Mouse (Mus musculus): ENCODE data around the gene Hspb6. TPM values are rescaled to one million over a fixed set of nuclear protein-coding genes. Genes with fewer than 3 reads are reported as not detected.

Gene Hspb6
- polyA plus RNA-seq, 1 experiment from 2014 or later: 141 TPM

DNA sequence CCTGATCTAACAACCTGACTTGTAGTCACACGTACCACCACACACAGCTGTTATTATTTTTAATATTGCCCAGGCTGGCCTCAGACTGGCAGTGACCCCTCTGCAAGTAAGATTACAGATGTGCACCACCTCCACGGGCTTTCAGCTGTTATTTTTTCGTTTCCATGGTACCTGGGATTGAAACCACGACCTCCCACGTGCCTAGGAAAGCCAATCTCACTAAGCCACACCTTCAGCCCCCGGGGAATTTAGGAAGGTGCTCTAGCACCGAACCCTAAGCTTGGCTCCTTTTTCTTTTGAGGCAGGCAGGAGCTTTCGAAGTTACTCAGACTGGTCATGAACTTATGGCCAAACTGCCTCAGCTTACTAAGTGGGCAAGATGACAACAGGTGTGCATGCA is 52.4 kb downstream of the Hspb6 start:
- 54% methylated on average over 8 of the region's 8 CpGs for WGBS
- H3K4me1 ChIP-seq (ENCODE audit: control insufficient read depth in 2 of 2, insufficient read depth in 2 of 2, low read length in 2 of 2): peaks cover 9 to 11% of the 10 kb centered on the region in 2 experiments
- no peaks in the 10 kb centered on the region for H3K9me3 ChIP-seq (ENCODE audit: control insufficient read depth, low read length)
- ATAC-seq (ENCODE audit: insufficient number of reproducible peaks, insufficient read depth, low FRiP score, low read depth): no peak
- no peak overlapping the region for H3K9ac ChIP-seq (ENCODE audit: low read length)
- no peaks in the 10 kb centered on the region for H3K36me3 ChIP-seq (ENCODE audit: control insufficient read depth, insufficient read depth, low read length)
- H3K4me3 ChIP-seq (ENCODE audit: control insufficient read depth in 1 of 2, insufficient read depth in 1 of 2, low read depth in 1 of 2, low read length in 2 of 2): no peak overlapping the region
- H3K4me2 ChIP-seq (ENCODE audit: low read length): no peak overlapping the region
- no peaks in the 10 kb centered on the region for H3K27me3 ChIP-seq (ENCODE audit: control insufficient read depth, insufficient read depth, low read length)
- H3K27ac ChIP-seq (replicated peaks in 1 of 2; ENCODE audit: control insufficient read depth in 1 of 2, insufficient read depth in 1 of 2, low read depth in 2 of 2, low read length in 2 of 2): no peak overlapping the region

DNA sequence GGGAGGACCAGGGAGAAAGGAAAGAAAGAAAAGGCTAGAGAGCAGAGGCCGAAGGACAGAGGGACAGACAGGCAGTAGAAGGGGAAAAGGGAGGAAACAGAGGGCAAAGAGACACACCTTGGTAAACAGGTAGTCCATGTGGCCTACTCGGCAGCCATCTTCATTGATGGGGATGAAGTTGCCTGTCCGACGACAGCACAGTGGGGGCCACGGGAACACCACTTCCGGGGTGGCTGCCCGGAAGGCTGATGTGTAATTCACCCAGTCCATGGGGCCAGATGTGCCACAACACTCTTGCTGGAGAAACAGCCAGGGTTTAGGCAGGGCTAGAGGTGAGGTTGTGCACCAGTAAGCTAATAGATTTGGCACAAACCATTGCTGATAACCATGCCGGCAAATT is 53.0 kb downstream of the Hspb6 start:
- no peak overlapping the region for H3K27ac ChIP-seq (replicated peaks in 1 of 2; ENCODE audit: control insufficient read depth in 1 of 2, insufficient read depth in 1 of 2, low read depth in 2 of 2, low read length in 2 of 2)
- 76% methylated on average over 8 of the region's 8 CpGs for WGBS
- no peaks in the 10 kb centered on the region for H3K27me3 ChIP-seq (ENCODE audit: control insufficient read depth, insufficient read depth, low read length)
- H3K4me3 ChIP-seq (ENCODE audit: control insufficient read depth in 1 of 2, insufficient read depth in 1 of 2, low read depth in 1 of 2, low read length in 2 of 2): no peak overlapping the region
- H3K4me2 ChIP-seq (ENCODE audit: low read length): no peak overlapping the region
- no peaks in the 10 kb centered on the region for H3K36me3 ChIP-seq (ENCODE audit: control insufficient read depth, insufficient read depth, low read length)
- no peaks in the 10 kb centered on the region for H3K9me3 ChIP-seq (ENCODE audit: control insufficient read depth, low read length)
- peaks cover 10 to 13% of the 10 kb centered on the region in 2 experiments for H3K4me1 ChIP-seq (ENCODE audit: control insufficient read depth in 2 of 2, insufficient read depth in 2 of 2, low read length in 2 of 2)
- no peak overlapping the region for H3K9ac ChIP-seq (ENCODE audit: low read length)
- no peak for ATAC-seq (ENCODE audit: insufficient number of reproducible peaks, insufficient read depth, low FRiP score, low read depth)

Small RNAs within 50 kb of the gene (microRNA-seq; reads per million reads assigned to microRNA genes)
- gene Gm38670 (2.5 reads per million), gene Mir3569 (not detected)

Other genes with a start within 250 kb of the Hspb6 start
- gene Alkbh6, start 243.5 kb upstream of the Hspb6 start, polyA plus RNA-seq (2014; fragmentation: Nextera tagmentation; extraction: Ambion mirVana): 68.9 and 70.6 TPM in 2 replicates
- gene Syne4, start 237.4 kb upstream of the Hspb6 start, polyA plus RNA-seq (2014; fragmentation: Nextera tagmentation; extraction: Ambion mirVana): 8.1 and 13.0 TPM in 2 replicates
- gene E130208F15Rik, start 230.4 kb upstream of the Hspb6 start, polyA plus RNA-seq (2014; fragmentation: Nextera tagmentation; extraction: Ambion mirVana): not detected in 2 replicates
- gene Sdhaf1, start 228.3 kb upstream of the Hspb6 start, polyA plus RNA-seq (2014; fragmentation: Nextera tagmentation; extraction: Ambion mirVana): 17.9 and 18.7 TPM in 2 replicates
- 0.86 and 1.3 TPM in 2 replicates for gene Lrfn3, start 189.4 kb upstream of the Hspb6 start, polyA plus RNA-seq (2014; fragmentation: Nextera tagmentation; extraction: Ambion mirVana)
- gene Tyrobp, start 138.4 kb upstream of the Hspb6 start, polyA plus RNA-seq (2014; fragmentation: Nextera tagmentation; extraction: Ambion mirVana): 37.1 and 44.5 TPM in 2 replicates
- 0.54 and 0.89 TPM in 2 replicates for gene Hcst, start 132.3 kb upstream of the Hspb6 start, polyA plus RNA-seq (2014; fragmentation: Nextera tagmentation; extraction: Ambion mirVana)
- gene Nfkbid, start 130.4 kb upstream of the Hspb6 start, polyA plus RNA-seq (2014; fragmentation: Nextera tagmentation; extraction: Ambion mirVana): 1.00 and 1.1 TPM in 2 replicates
- gene Aplp1, start 106.6 kb upstream of the Hspb6 start, polyA plus RNA-seq (2014; fragmentation: Nextera tagmentation; extraction: Ambion mirVana): 14.7 and 21.2 TPM in 2 replicates
- gene Kirrel2, start 94.5 kb upstream of the Hspb6 start, polyA plus RNA-seq (2014; fragmentation: Nextera tagmentation; extraction: Ambion mirVana): 0.05 and 0.26 TPM in 2 replicates
- 0.08 and 0.14 TPM in 2 replicates for gene Nphs1, start 93.9 kb upstream of the Hspb6 start, polyA plus RNA-seq (2014; fragmentation: Nextera tagmentation; extraction: Ambion mirVana)
- not detected in 2 replicates for gene Prodh2, start 58.6 kb upstream of the Hspb6 start, polyA plus RNA-seq (2014; fragmentation: Nextera tagmentation; extraction: Ambion mirVana)
- gene Arhgap33, start 17.1 kb upstream of the Hspb6 start, polyA plus RNA-seq (2014; fragmentation: Nextera tagmentation; extraction: Ambion mirVana): 7.2 and 9.0 TPM in 2 replicates
- 11.0 and 11.6 TPM in 2 replicates for gene Proser3, start 121 bp downstream of the Hspb6 start, polyA plus RNA-seq (2014; fragmentation: Nextera tagmentation; extraction: Ambion mirVana)
- 27.4 and 31.3 TPM in 2 replicates for gene Lin37, start 7.7 kb downstream of the Hspb6 start, polyA plus RNA-seq (2014; fragmentation: Nextera tagmentation; extraction: Ambion mirVana)
- gene U2af1l4, start 11.1 kb downstream of the Hspb6 start, polyA plus RNA-seq (2014; fragmentation: Nextera tagmentation; extraction: Ambion mirVana): 110 and 115 TPM in 2 replicates
- gene Gm49396, start 11.2 kb downstream of the Hspb6 start, polyA plus RNA-seq (2014; fragmentation: Nextera tagmentation; extraction: Ambion mirVana): 5.0 and 5.3 TPM in 2 replicates
- gene Psenen, start 11.4 kb downstream of the Hspb6 start, polyA plus RNA-seq (2014; fragmentation: Nextera tagmentation; extraction: Ambion mirVana): 101 and 107 TPM in 2 replicates
- gene Igflr1, start 13.2 kb downstream of the Hspb6 start, polyA plus RNA-seq (2014; fragmentation: Nextera tagmentation; extraction: Ambion mirVana): 2.4 and 2.7 TPM in 2 replicates
- gene Kmt2b, start 36.5 kb downstream of the Hspb6 start, polyA plus RNA-seq (2014; fragmentation: Nextera tagmentation; extraction: Ambion mirVana): 8.0 and 9.7 TPM in 2 replicates
- 0.11 and 0.19 TPM in 2 replicates for gene Zbtb32, start 46.7 kb downstream of the Hspb6 start, polyA plus RNA-seq (2014; fragmentation: Nextera tagmentation; extraction: Ambion mirVana)
- gene Upk1a, start 60.7 kb downstream of the Hspb6 start, polyA plus RNA-seq (2014; fragmentation: Nextera tagmentation; extraction: Ambion mirVana): 0.32 TPM in 1 of 2 replicates, not detected in the other
- gene Cox6b1, start 74.0 kb downstream of the Hspb6 start, polyA plus RNA-seq (2014; fragmentation: Nextera tagmentation; extraction: Ambion mirVana): 2,519 and 2,589 TPM in 2 replicates
- 0.19 TPM in 1 of 2 replicates, not detected in the other for gene Etv2, start 83.7 kb downstream of the Hspb6 start, polyA plus RNA-seq (2014; fragmentation: Nextera tagmentation; extraction: Ambion mirVana)
- 72.5 and 75.5 TPM in 2 replicates for gene Rbm42, start 98.1 kb downstream of the Hspb6 start, polyA plus RNA-seq (2014; fragmentation: Nextera tagmentation; extraction: Ambion mirVana)
- gene Haus5, start 112.8 kb downstream of the Hspb6 start, polyA plus RNA-seq (2014; fragmentation: Nextera tagmentation; extraction: Ambion mirVana): 26.1 and 27.6 TPM in 2 replicates
- not detected in 2 replicates for gene Pmis2, start 119.4 kb downstream of the Hspb6 start, polyA plus RNA-seq (2014; fragmentation: Nextera tagmentation; extraction: Ambion mirVana)
- 1.3 and 2.8 TPM in 2 replicates for gene 2200002J24Rik, start 146.7 kb downstream of the Hspb6 start, polyA plus RNA-seq (2014; fragmentation: Nextera tagmentation; extraction: Ambion mirVana)
- 0.22 and 0.42 TPM in 2 replicates for gene Atp4a, start 160.0 kb downstream of the Hspb6 start, polyA plus RNA-seq (2014; fragmentation: Nextera tagmentation; extraction: Ambion mirVana)
- gene Tmem147, start 177.4 kb downstream of the Hspb6 start, polyA plus RNA-seq (2014; fragmentation: Nextera tagmentation; extraction: Ambion mirVana): 205 and 215 TPM in 2 replicates
- 0.43 and 0.44 TPM in 2 replicates for gene Gapdhs, start 191.5 kb downstream of the Hspb6 start, polyA plus RNA-seq (2014; fragmentation: Nextera tagmentation; extraction: Ambion mirVana)
- 0.57 and 0.84 TPM in 2 replicates for gene Sbsn, start 199.3 kb downstream of the Hspb6 start, polyA plus RNA-seq (2014; fragmentation: Nextera tagmentation; extraction: Ambion mirVana)
- 0.81 and 1.5 TPM in 2 replicates for gene Dmkn, start 211.6 kb downstream of the Hspb6 start, polyA plus RNA-seq (2014; fragmentation: Nextera tagmentation; extraction: Ambion mirVana)
- 1.1 TPM in 1 of 2 replicates, not detected in the other for gene Krtdap, start 235.7 kb downstream of the Hspb6 start, polyA plus RNA-seq (2014; fragmentation: Nextera tagmentation; extraction: Ambion mirVana)